Mouse (Mus musculus) midbrain, embryonic 12.5 days (tissue): ENCODE measurements at regions not wholly inside any gene's neighbourhood (a gene's known extent, or its start where the extent isn't known, plus 50 kb on each side); places are given as distances from the start of the nearest gene placed in this dataset.

Experiments
- ATAC-seq: fragments of 200-750 bp; cut with Nextera tagmentation; 2 replicates; pipeline ENCODE4 v1.8.0; 2017; ENCODE audit warnings: low read depth, moderate TSS enrichment, moderate library complexity; ENCODE audit not compliant: low FRiP score
- H3K27ac ChIP-seq: fragments of 300-500 bp; sonication (generic); replicated peaks from 2 replicates; pipeline ENCODE4 v1.5.1; 2016; ENCODE audit warnings: mild to moderate bottlenecking
- H3K27me3 ChIP-seq: fragments of 300-500 bp; sonication (generic); 2 replicates; pipeline ENCODE4 v1.6.1; 2016; ENCODE audit warnings: mild to moderate bottlenecking
- H3K36me3 ChIP-seq: fragments of 300-500 bp; sonication (generic); 2 replicates; pipeline ENCODE4 v1.6.1; 2016
- H3K4me1 ChIP-seq: fragments of 300-500 bp; sonication (generic); 2 replicates; pipeline ENCODE4 v1.6.1; 2016
- H3K4me2 ChIP-seq: fragments of 300-500 bp; sonication (generic); replicated peaks from 2 replicates; pipeline ENCODE4 v1.6.1; 2016; ENCODE audit warnings: mild to moderate bottlenecking, moderate library complexity
- H3K4me3 ChIP-seq: fragments of 300-500 bp; sonication (generic); 2 replicates; pipeline ENCODE4 v1.5.1; 2016; ENCODE audit warnings: mild to moderate bottlenecking
- H3K9ac ChIP-seq: fragments of 300-500 bp; sonication (generic); replicated peaks from 2 replicates; pipeline ENCODE4 v1.6.1; 2016; ENCODE audit warnings: mild to moderate bottlenecking, moderate library complexity
- H3K9me3 ChIP-seq: fragments of 300-500 bp; sonication (generic); 2 replicates; pipeline ENCODE4 v1.6.1; 2016; ENCODE audit warnings: mild to moderate bottlenecking
- whole genome bisulfite sequencing: fragments of 180-500 bp; shearing (Covaris S2); methylation state at CpG from one replicate; pipeline ENCODE4 v1.1.7; 2016; 5-methylcytosine and 5-hydroxymethylcytosine counted together

- Histone ChIP-seq H3K36me3 (no peaks in the 10 kb centered on the region), H3K27ac (no peak overlapping the region), H3K9me3 (no peaks in the 10 kb centered on the region), H3K4me2 (no peak overlapping the region), H3K9ac (no peak overlapping the region), H3K27me3 (peaks cover 9% of the 10 kb centered on the region; the same call in 1 of the 2 replicates), H3K4me3 (no peak overlapping the region), H3K4me1 (peaks cover 13% of the 10 kb centered on the region)
- no peak for ATAC-seq
- WGBS = 79% methylated on average over 4 of the region's 4 CpGs
Measured at GRCm38 (mm10) chr12:79960446-79960845, 152.4 kb downstream of the Zfp36l1 start.

GRCm38 (mm10) chr12:79959540-79960305 is 153.1 kb downstream of the Zfp36l1 start:
- peaks cover 9% of the 10 kb centered on the region; the same call in 1 of the 2 replicates for H3K27me3 ChIP-seq
- ATAC-seq = no peak
- H3K4me1 ChIP-seq = peaks cover 6% of the 10 kb centered on the region; the same call in 1 of the 2 replicates
- no peak overlapping the region for H3K4me2 ChIP-seq
- no peak overlapping the region for H3K9ac ChIP-seq
- no peak overlapping the region for H3K4me3 ChIP-seq
- H3K9me3 ChIP-seq = no peaks in the 10 kb centered on the region
- no peak overlapping the region for H3K27ac ChIP-seq
- 88% methylated on average over 14 of the region's 14 CpGs for WGBS
- no peaks in the 10 kb centered on the region for H3K36me3 ChIP-seq

DNA sequence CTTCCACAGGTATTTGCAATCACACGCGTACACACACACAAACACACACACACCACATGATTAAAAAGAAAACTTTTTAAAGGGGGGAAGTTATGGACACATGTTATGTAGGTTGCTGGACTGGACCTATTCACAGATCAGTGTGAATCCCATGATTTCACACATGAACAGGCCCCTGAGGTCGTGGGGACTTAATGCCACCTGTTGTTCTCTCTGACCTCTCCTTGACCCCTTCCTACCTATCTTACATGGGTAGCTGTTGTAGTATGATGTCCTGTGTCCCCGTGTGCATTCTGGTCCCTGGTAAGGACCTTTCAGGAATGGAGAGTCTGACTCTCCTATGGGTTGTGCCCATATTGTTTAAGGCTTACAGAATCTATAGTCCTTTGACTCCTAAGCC is 155.6 kb downstream of the Zfp36l1 start:
- Histone ChIP-seq H3K4me2 (no peak overlapping the region), H3K9ac (no peak overlapping the region), H3K9me3 (no peaks in the 10 kb centered on the region), H3K27ac (no peak overlapping the region), H3K4me3 (no peak overlapping the region), H3K36me3 (no peaks in the 10 kb centered on the region), H3K4me1 (peaks cover 6% of the 10 kb centered on the region; the same call in 1 of the 2 replicates), H3K27me3 (0 out of 2 replicates have a peak, but pooled peaks cover 9% of the 10 kb centered on the region)
- 64% methylated on average over 4 of the region's 4 CpGs for WGBS
- ATAC-seq = no peak

DNA sequence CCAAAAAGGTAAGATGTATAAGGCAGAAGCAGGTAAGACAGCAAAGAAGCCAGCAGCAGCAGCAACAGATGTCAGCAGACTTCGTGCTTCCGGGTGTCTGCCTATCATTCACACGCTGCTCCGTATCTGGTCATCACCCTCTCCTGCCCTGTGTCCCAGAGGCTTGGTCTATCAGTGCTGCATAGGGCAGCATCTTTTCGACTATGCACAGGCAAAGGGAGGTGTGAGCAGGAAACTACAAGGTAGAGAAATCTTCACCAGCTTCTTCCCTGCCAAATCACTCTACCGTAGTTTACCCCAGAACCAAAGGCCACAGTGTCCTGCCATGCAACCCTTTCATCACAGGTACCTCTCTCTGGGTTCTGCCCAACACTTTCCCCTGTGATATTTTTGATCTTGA is 156.5 kb downstream of the Zfp36l1 start:
- Histone ChIP-seq H3K4me2 (no peak overlapping the region), H3K9ac (no peak overlapping the region), H3K4me1 (peaks cover 6% of the 10 kb centered on the region; the same call in 1 of the 2 replicates), H3K9me3 (no peaks in the 10 kb centered on the region), H3K27me3 (0 out of 2 replicates have a peak, but pooled peaks cover 9% of the 10 kb centered on the region), H3K27ac (no peak overlapping the region), H3K36me3 (no peaks in the 10 kb centered on the region), H3K4me3 (no peak overlapping the region)
- WGBS = 93% methylated on average over 6 of the region's 6 CpGs
- ATAC-seq = no peak

GRCm38 (mm10) chr12:79955501-79955900 is 157.3 kb downstream of the Zfp36l1 start:
- Histone ChIP-seq H3K27me3 (0 out of 2 replicates have a peak, but pooled peaks cover 9% of the 10 kb centered on the region), H3K4me1 (peaks cover 6% of the 10 kb centered on the region; the same call in 1 of the 2 replicates), H3K4me2 (no peak overlapping the region), H3K36me3 (no peaks in the 10 kb centered on the region), H3K27ac (no peak overlapping the region), H3K4me3 (no peak overlapping the region), H3K9me3 (no peaks in the 10 kb centered on the region), H3K9ac (no peak overlapping the region)
- 79% methylated on average over 2 of the region's 2 CpGs for WGBS
- ATAC-seq = no peak

DNA sequence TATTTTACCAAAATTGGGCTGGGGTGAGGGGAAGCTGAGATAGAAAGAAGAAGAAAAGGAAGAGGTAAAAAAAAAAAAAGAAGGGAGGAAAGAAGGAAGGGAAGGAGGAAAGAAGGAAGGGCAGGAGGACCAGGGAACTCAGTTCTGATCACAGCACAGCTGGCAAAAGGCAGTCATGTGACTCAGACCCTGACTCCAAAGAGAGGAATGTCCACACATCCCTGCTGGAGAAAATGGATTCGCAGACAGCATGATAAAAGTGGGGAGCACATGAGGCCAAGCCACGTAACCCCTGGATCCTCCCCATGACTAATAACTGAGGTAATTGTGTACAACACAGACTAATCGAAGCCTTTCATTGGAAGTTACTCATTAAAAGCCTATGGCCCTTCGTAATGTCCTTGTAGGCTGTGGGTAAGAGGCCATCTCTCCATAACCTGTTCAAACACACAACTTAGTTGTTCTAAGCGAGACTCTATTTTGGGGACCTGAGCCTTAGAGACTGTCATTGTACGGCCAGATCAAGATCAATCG is 162.2 kb downstream of the Zfp36l1 start:
- Histone ChIP-seq H3K4me1 (peaks cover 6% of the 10 kb centered on the region; the same call in 1 of the 2 replicates), H3K9ac (no peak overlapping the region), H3K4me2 (no peak overlapping the region), H3K27ac (no peak overlapping the region), H3K9me3 (no peaks in the 10 kb centered on the region), H3K36me3 (no peaks in the 10 kb centered on the region), H3K4me3 (no peak overlapping the region), H3K27me3 (peaks cover 20% of the 10 kb centered on the region; the same call in 1 of the 2 replicates)
- ATAC-seq = no peak
- 90% methylated on average over 7 of the region's 7 CpGs for WGBS

- Histone ChIP-seq H3K27me3 (peaks cover 20% of the 10 kb centered on the region; the same call in 1 of the 2 replicates), H3K4me3 (no peak overlapping the region), H3K9me3 (no peaks in the 10 kb centered on the region), H3K9ac (no peak overlapping the region), H3K4me1 (peaks cover 19% of the 10 kb centered on the region), H3K27ac (peak overlapping the region; percentile 8; the same call in 1 of the 2 replicates), H3K4me2 (no peak overlapping the region), H3K36me3 (no peaks in the 10 kb centered on the region)
- 35% methylated on average over 14 of the region's 14 CpGs for WGBS
- ATAC-seq = no peak
Measured at GRCm38 (mm10) chr12:79949101-79949824, 163.6 kb downstream of the Zfp36l1 start.

DNA sequence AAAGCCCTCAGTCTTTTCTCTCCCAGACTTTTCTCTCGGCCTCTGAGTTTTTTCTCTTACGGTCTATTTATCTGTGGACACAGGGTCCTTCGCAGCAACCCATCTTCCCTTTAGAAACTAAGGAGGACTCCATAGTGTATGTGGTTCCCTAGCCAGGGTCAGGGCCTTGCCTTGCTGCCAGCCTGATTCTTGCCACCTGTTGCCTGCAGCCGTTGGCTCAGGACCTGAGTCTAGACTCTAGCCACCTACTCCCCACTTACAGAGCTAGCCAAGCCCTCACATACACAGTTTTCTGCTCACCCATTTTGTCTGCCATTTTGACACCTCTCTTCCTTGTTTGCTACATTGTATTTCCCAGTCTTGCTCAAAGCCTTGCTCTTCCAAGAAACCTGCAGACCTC is 165.2 kb downstream of the Zfp36l1 start:
- no peak for ATAC-seq
- H3K4me2 ChIP-seq = no peak overlapping the region
- H3K4me3 ChIP-seq = no peak overlapping the region
- H3K27me3 ChIP-seq = peaks cover 20% of the 10 kb centered on the region; the same call in 1 of the 2 replicates
- no peaks in the 10 kb centered on the region for H3K36me3 ChIP-seq
- H3K9ac ChIP-seq = no peak overlapping the region
- H3K9me3 ChIP-seq = no peaks in the 10 kb centered on the region
- peaks cover 21% of the 10 kb centered on the region for H3K4me1 ChIP-seq
- WGBS = 91% methylated on average over 4 of the region's 4 CpGs
- H3K27ac ChIP-seq = no peak overlapping the region

DNA sequence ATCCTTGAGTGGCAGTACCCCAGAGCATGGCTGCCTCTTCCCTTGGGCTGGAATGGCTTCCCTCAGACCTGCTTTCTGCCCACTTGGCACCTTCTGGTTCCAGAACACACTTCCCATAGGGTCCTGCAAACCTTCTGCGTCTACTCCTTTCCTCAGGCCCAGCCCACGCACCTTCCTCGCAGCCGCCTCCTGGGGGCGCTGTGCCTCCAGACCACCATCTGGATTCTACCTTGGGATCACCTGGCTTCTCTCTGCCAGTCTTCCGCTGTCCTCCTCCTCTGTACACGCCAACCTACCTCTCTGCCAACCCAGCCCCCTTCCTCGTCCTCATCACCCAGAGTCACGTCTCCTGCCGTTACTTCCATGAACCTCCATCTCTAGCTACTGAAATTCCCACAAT is 166.0 kb downstream of the Zfp36l1 start:
- no peak overlapping the region for H3K4me2 ChIP-seq
- no peak overlapping the region for H3K4me3 ChIP-seq
- H3K36me3 ChIP-seq = no peaks in the 10 kb centered on the region
- H3K27me3 ChIP-seq = peaks cover 20% of the 10 kb centered on the region; the same call in 1 of the 2 replicates
- H3K9ac ChIP-seq = no peak overlapping the region
- peaks cover 23% of the 10 kb centered on the region for H3K4me1 ChIP-seq
- no peak overlapping the region for H3K27ac ChIP-seq
- 84% methylated on average over 10 of the region's 10 CpGs for WGBS
- H3K9me3 ChIP-seq = no peaks in the 10 kb centered on the region
- ATAC-seq = no peak

DNA sequence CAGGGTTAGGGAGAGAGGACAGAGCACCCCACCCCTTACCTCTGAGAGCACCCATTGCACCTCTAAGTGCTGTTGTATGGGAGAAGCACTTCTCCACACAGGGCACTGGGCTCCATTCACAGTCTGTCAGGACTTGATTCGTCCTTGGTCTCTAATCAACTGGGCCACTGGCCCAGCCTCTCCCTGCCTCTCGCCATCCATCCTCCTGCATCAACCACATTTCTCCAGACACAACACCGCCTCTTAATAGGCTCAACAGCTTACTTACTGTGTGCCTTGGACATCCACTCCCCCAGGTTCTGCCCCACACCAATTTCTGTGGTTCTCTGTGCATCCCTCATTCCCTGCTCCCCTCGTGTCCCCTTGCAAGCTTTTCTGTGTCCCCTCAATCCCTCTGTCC is 166.9 kb downstream of the Zfp36l1 start:
- Histone ChIP-seq H3K27ac (0 out of 2 replicates have a peak overlapping the region, but pooled peaks have one; percentile 3), H3K4me1 (peaks cover 23% of the 10 kb centered on the region), H3K4me3 (no peak overlapping the region), H3K9ac (no peak overlapping the region), H3K36me3 (no peaks in the 10 kb centered on the region), H3K4me2 (no peak overlapping the region), H3K9me3 (no peaks in the 10 kb centered on the region), H3K27me3 (peaks cover 20% of the 10 kb centered on the region; the same call in 1 of the 2 replicates)
- 78% methylated on average over 4 of the region's 4 CpGs for WGBS
- no peak for ATAC-seq

GRCm38 (mm10) chr12:79944714-79945493 is 167.9 kb downstream of the Zfp36l1 start:
- Histone ChIP-seq H3K4me3 (no peak overlapping the region), H3K9me3 (no peaks in the 10 kb centered on the region), H3K4me2 (no peak overlapping the region), H3K36me3 (no peaks in the 10 kb centered on the region), H3K27ac (peak overlapping the region; percentile 64; the same call in 1 of the 2 replicates), H3K4me1 (peaks cover 23% of the 10 kb centered on the region), H3K27me3 (peaks cover 20% of the 10 kb centered on the region; the same call in 1 of the 2 replicates), H3K9ac (peak overlapping the region; percentile 31; the same call in 1 of the 2 replicates)
- 18% methylated on average over 6 of the region's 6 CpGs for WGBS
- ATAC-seq = 0 out of 2 replicates have a peak, but pooled peaks have one; percentile 47
